Mouse (Mus musculus) left cerebral cortex, postnatal 10 days (tissue): Measurements from ENCODE around the gene Prkaa1. TPM values are rescaled to one million over a fixed set of nuclear protein-coding genes. Genes with fewer than 3 reads are reported as not detected.
"Not testable (repeated sequence)": the region's sequence is repeated elsewhere in the genome, so short reads cannot be mapped to it uniquely, and the experiment has no call there.

Source experiments
- DNase-seq, 2 experiments: peaks; one replicate each; pipeline ENCODE4 v3.0.0; 2021 to 2022; ENCODE audit warnings: low spot score in 2 of 2, mixed read lengths in 1 of 2; ENCODE audit errors: extremely low spot score in 1 of 2
- intact Hi-C: fragments of 180-260 bp; cut with DNase I; formaldehyde crosslinking; loops from one replicate; pipeline ENCODE4 v1.15.1; 2025
- total RNA-seq, 2 experiments: library from RNA; stranded (reverse); gene quantifications; 2 replicates each; pipeline ENCODE4 v1.2.3; 2021

Prkaa1 gene
- total RNA-seq, 2 experiments from 2014 or later = 15.7 to 18.2 TPM

- DNase-seq = no peak
- intact Hi-C loops = no loop called here
These were observed 17.2 kb upstream of the Prkaa1 start for GRCm38 (mm10) chr15:5126456-5126855.

GRCm38 (mm10) chr15:5127487-5127886 lies 16.2 kb upstream of the Prkaa1 start:
- intact Hi-C loops = no loop called here
- DNase-seq = no peak

- intact Hi-C loops = no loop called here
- no peak for DNase-seq
These were observed 15.3 kb upstream of the Prkaa1 start for GRCm38 (mm10) chr15:5128176-5128940.

GRCm38 (mm10) chr15:5129111-5129805 lies 14.4 kb upstream of the Prkaa1 start:
- intact Hi-C loops = no loop called here
- DNase-seq = no peak

GRCm38 (mm10) chr15:5130887-5131668 lies 12.6 kb upstream of the Prkaa1 start:
- intact Hi-C loops, DNase-seq: not testable (repeated sequence)

GRCm38 (mm10) chr15:5133301-5133700 lies 10.4 kb upstream of the Prkaa1 start:
- intact Hi-C loops = no loop called here
- no peak for DNase-seq

DNA sequence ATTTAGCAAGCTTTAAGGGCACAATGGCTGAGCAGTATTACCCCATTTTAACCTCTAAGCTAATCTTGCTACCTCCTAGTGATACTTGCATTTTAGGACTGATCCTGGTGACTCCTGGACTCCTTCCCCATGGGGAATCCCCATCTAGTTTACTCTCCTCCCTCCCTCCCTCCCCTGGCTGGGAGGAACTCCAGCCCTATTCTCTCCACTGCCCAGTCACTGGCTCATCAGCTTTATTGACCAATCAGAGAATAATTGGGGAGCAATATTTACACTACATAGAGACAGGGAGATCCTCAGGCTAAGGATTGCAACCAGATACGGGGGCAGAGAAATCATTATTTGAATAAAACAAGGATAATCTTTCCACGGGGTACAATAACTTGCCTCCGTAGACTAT lies 9.5 kb upstream of the Prkaa1 start:
- DNase-seq = no peak
- intact Hi-C loops = no loop called here

DNA sequence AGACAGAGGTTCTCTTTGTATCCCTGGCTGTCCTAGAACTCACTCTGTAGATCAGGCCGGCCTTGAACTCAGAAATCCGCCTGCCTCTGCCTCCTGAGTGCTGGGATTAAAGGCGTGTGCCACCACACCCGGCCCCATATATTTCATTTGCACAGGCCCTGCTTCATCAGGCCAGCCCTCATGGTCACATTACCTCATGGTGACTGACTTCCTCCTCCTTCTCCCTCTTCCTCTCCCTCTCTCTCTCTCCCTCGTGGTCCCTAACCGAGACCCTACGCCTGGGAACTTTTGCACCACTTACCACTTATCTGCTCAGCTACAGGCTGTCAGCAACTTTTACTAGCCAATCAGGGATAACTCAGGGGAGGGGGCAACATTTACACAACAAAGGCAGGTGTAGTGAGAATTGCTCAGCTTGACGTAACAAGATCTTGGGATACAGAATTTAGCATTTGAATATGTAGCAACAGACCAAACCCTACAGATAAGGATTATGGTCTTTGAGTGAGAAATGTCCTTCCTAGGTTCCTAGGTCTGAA lies 8.6 kb upstream of the Prkaa1 start:
- no peak for DNase-seq
- intact Hi-C loops = no loop called here

DNA sequence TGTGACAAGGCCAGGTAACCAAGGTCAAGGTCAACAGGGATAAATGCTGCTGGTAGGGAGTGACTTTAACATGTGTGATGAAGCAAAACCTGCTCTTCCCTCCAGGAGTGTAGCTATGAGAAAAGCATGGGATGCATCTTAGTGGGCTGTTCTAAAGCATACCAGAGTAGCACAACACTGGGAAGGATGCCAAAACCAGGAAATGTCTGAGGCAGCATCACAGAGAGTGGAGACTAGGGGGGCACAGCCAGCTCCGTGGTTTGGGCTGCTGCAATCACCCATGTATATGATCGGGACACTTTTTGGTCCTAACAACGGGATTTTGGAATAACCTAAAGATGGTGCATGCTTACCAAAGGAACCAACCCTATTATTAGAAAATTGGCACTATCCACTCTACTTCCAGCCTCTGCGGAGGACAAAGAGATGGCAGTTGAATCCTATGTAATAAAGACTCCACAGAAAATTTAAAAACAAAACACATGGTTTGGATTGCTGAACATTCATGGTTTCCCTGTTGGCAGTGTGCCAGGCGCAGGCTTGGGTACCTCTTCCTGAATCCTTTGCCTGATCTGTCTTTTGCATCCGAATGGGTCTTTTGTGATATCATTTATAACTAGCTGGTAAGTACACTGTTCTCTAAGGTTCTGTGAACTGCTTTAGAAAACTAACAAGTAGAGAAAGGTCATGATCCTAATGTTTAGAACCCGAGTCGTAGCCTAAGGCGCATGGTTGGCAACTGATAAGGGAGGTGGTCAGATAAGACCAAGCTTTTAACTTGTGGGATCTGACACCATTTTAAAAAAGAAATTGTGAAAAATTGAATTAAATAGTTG lies 5.4 kb upstream of the Prkaa1 start:
- DNase-seq = peak in 1 of 2 experiments; percentile 34
- intact Hi-C loops = no loop called here

DNA sequence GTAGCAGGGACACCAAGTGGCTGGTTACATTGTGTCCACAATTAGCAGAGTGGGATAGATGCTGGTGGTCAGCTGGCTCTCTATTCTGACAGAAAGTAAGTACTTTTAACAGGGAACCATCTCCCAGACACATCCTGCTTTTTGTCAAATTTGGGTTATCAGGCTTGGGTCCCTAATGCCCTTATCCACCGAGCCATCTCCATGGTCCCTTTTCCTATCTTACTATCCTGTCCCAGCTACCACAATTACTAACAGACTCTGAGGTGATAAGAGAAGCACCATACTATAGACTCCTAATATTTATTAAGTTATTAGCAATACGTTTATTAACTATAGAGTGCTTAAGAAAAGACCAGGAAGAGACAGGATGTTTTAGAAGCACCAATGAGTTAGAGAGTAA lies 4.3 kb upstream of the Prkaa1 start:
- DNase-seq = no peak
- intact Hi-C loops = no loop called here

- DNase-seq = no peak
- intact Hi-C loops = no loop called here
These were observed 3.8 kb upstream of the Prkaa1 start for GRCm38 (mm10) chr15:5139863-5140262.

DNA sequence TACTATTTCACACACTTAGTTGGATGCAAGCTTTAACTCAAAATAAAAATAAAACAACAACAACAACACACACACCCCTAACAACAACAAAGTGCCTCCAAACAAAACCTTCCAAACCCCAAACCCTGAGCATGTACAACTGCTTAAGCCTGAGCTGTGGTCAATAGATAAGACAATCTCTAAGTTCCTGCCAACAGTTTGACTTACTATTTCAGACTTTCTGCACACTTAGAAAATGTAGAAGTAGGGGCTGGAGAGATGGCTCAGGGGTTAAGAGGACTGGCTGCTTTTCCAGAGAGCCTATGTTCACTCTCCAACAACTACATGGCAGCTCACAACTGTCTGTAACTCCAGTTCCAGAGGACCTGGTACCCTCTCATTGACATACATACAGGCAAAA lies 3.3 kb upstream of the Prkaa1 start:
- DNase-seq = no peak
- intact Hi-C loops = no loop called here

DNA sequence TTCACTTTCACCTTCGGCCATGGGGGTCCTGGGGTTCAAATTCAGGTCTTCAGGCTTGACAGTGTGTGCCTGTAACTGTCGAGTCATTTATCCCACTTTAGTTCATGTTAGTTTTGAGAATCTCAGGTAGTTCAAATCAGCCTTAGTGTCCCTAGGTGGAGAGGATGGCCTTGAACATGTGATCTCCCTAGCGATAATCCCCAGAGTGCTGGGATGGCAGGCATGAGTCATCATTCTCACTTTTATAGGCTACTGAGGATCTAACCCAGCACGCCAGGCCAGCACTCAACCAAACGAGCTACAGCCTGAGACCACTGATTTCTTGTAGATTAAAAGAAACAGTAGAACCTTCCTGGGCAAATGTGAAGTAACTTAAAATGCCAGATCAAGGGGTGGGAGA lies 1.6 kb upstream of the Prkaa1 start:
- intact Hi-C loops = no loop called here
- DNase-seq = no peak

GRCm38 (mm10) chr15:5142714-5143113 lies 947 bp upstream of the Prkaa1 start:
- no peak for DNase-seq
- intact Hi-C loops = no loop called here

GRCm38 (mm10) chr15:5144021-5144778 lies 539 bp downstream of the Prkaa1 start:
- DNase-seq = peak; percentile 64 to 89
- intact Hi-C loops = no loop called here

DNA sequence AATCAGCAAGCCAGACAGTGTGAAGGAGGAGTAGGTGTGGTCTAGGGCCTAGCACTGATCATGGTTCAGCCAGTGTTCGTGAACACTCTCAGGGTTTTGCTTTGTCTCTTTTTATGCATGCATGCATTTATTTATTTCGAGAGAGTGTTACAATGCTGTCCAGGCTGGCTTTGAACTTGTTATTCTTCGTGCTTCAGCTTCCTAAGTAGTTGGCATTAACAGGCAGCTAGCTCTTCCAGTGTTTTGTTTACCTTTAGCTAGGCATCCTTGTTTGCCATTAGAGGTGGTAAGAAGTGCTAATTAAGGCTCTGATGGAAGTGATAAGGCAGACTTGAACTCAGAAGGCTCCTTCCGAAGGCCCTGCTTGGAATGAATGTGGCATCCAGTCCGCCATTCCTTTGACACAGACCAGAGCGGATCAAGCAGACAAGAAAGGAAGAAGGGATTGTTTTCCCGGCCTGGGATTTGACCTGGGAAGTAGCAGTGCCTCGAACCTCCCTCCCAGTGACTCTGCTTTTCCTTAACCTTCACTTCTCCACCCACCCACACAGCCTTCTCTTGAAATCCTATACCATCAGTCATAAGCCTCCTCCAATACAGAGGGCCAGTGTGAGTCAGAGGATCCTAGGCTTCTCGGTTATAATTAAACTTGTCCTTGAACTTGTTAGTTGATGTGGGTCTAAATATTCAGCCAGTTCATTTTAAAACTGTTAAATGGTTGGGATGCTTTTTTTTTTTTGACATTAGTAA lies 1.7 kb downstream of the Prkaa1 start:
- intact Hi-C loops = no loop called here
- DNase-seq = no peak

GRCm38 (mm10) chr15:5149187-5149586 lies 5.5 kb downstream of the Prkaa1 start:
- intact Hi-C loops = no loop called here
- DNase-seq = no peak
